Mouse (Mus musculus) left cerebral cortex, postnatal 36 days (tissue): ENCODE results near the gene Suco. TPM values are rescaled to one million over a fixed set of nuclear protein-coding genes. Genes with fewer than 3 reads are reported as not detected.

Experiments
- DNase-seq, 2 experiments: peaks; one replicate each; pipeline ENCODE4 v3.0.0; 2021 to 2022; ENCODE audit warnings: low spot score in 2 of 2, mixed read lengths in 1 of 2
- intact Hi-C: fragments of 180-260 bp; cut with DNase I; formaldehyde crosslinking; loops from one replicate; pipeline ENCODE4 v1.15.1; 2025
- total RNA-seq, 2 experiments: library from RNA; stranded (reverse); gene quantifications; 2 replicates each; pipeline ENCODE4 v1.2.3; 2021

The Suco gene
- 10 to 100 TPM; 34.2 to 39.8 TPM for total RNA-seq

- intact Hi-C loops: loop anchor here (2.0 kb wide), 1 partner anchor 92 kb away; the partner anchor contains the start of gene Pigc
- DNase-seq: peak; percentile 100
Measured at GRCm38 (mm10) chr1:161876553-161877447, at the start of gene Suco. TSS of gene Suco (minus strand) at chr1:161876682.

- intact Hi-C loops: no loop called here
- no peak for DNase-seq
Measured at GRCm38 (mm10) chr1:161925281-161925805, 48.9 kb upstream of the Suco start.

GRCm38 (mm10) chr1:161924321-161924720 lies 47.8 kb upstream of the Suco start:
- DNase-seq: no peak

GRCm38 (mm10) chr1:161921928-161922327 lies 45.4 kb upstream of the Suco start:
- DNase-seq: no peak
- intact Hi-C loops: no loop called here

More at GRCm38 (mm10) chr1:161924321-161924720, 47.8 kb upstream of the Suco start:
- intact Hi-C loops: no loop called here

GRCm38 (mm10) chr1:161920475-161921454 lies 44.3 kb upstream of the Suco start:
- no peak for DNase-seq
- intact Hi-C loops: no loop called here

GRCm38 (mm10) chr1:161919594-161919993 lies 43.1 kb upstream of the Suco start:
- intact Hi-C loops: no loop called here

GRCm38 (mm10) chr1:161918682-161919372 lies 42.3 kb upstream of the Suco start:
- intact Hi-C loops: no loop called here

More at GRCm38 (mm10) chr1:161919594-161919993, 43.1 kb upstream of the Suco start:
- DNase-seq: no peak

GRCm38 (mm10) chr1:161917940-161918484 lies 41.5 kb upstream of the Suco start:
- no peak for DNase-seq
- intact Hi-C loops: no loop called here

More at GRCm38 (mm10) chr1:161918682-161919372, 42.3 kb upstream of the Suco start:
- DNase-seq: no peak

GRCm38 (mm10) chr1:161916036-161916435 lies 39.6 kb upstream of the Suco start:
- intact Hi-C loops: no loop called here

GRCm38 (mm10) chr1:161913648-161913984 lies 37.1 kb upstream of the Suco start:
- intact Hi-C loops: no loop called here
- DNase-seq: no peak

More at GRCm38 (mm10) chr1:161916036-161916435, 39.6 kb upstream of the Suco start:
- DNase-seq: no peak

GRCm38 (mm10) chr1:161912940-161913647 lies 36.6 kb upstream of the Suco start:
- intact Hi-C loops: no loop called here
- no peak for DNase-seq

- DNase-seq: no peak
- intact Hi-C loops: no loop called here
Measured at GRCm38 (mm10) chr1:161909074-161909473, 32.6 kb upstream of the Suco start.

- DNase-seq: no peak
- intact Hi-C loops: no loop called here
Measured at GRCm38 (mm10) chr1:161907795-161908457, 31.4 kb upstream of the Suco start.

GRCm38 (mm10) chr1:161907111-161907510 lies 30.6 kb upstream of the Suco start:
- DNase-seq: no peak
- intact Hi-C loops: no loop called here

GRCm38 (mm10) chr1:161902692-161903452 lies 26.4 kb upstream of the Suco start:
- DNase-seq: no peak
- intact Hi-C loops: no loop called here

GRCm38 (mm10) chr1:161900129-161900528 lies 23.6 kb upstream of the Suco start:
- intact Hi-C loops: no loop called here
- DNase-seq: no peak

GRCm38 (mm10) chr1:161897235-161897634 lies 20.8 kb upstream of the Suco start:
- no peak for DNase-seq
- intact Hi-C loops: no loop called here
